Mouse (Mus musculus): ENCODE measurements around the gene Olfr722.
"Not testable (repeated sequence)": the region's sequence is repeated elsewhere in the genome, so short reads cannot be mapped to it uniquely, and the experiment has no call there.

Olfr722 gene

DNA sequence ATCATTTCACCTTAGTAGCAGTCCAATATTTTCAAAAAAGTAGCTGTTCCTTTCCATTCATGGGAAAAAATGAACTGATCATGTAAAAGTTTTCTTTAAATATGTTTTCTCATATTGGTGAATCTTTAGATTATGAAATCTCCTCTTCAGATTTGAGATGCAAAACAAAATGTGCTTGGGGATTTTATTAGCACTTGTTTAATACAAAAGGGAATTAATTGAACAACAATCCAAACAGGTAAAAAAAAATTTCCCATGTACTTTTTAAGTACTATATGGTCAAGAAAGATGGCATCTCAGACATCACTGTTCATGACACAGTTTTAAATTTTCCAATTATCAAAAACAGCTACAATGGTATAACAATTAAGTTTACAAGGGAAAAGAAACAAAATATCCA is at the start of gene Olfr722:
TSS of gene Olfr722 (minus strand) at position 101 of the 400 bp plus-strand sequence.
- no peak for DNase-seq

DNA sequence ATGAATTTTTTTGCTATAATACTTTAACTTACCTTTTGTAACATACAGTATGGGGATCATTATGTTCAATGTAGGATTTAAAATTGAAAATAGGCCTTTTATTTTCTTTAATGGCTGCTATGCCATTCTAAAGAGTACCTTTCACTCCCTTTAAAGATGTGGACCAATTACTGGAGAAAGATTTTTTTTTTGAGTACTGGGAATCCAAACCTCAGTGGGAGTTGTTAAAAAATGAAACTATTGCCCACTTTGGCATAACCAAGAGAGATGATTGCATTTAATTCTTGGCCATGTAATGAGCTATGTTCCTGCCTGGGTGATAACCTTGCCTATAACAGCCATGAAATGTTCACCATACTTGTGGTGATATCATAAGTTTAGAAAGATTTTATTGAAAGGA is 29.9 kb upstream of the Olfr722 start, which contains the start of gene Olfr723:
TSS of gene Olfr723 (minus strand) at position 101 of the 400 bp plus-strand sequence.
- not testable (repeated sequence) for DNase-seq

DNA sequence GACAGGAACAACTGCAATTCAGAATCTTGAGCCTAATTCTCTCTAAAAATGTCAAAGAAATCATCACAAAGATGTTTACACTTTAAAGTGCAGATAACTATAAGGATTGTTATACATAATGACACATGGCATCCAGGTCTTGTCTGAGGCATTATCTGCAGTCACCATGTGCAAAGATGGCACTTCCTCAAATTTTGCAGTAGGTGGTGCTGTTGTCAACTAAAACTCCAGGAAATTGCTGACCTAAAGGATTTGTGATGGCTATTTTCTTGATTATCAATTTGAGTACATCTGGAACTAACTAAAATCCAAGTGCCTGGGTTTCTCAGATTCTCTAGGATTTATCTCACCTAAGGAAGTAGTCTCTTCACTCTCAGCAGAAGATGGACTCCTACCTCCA is 41.4 kb downstream of the Olfr722 start:
- no peak for DNase-seq
